Mouse (Mus musculus) bone marrow, adult 2 months (tissue): Measurements from ENCODE around the gene Denr.

Experiments
- CTCF ChIP-seq: fragments of 200-500 bp; IDR thresholded peaks from 2 replicates; pipeline ENCODE4 v1.5.1; 2011; ENCODE audit warnings: low read length, control low read depth; ENCODE audit not compliant: control insufficient read depth, insufficient read depth
- POLR2A ChIP-seq: fragments of 200-500 bp; IDR thresholded peaks from 2 replicates; pipeline ENCODE4 v1.6.1; 2011; ENCODE audit warnings: low read depth, mild to moderate bottlenecking, control low read depth, low read length, borderline replicate concordance; ENCODE audit not compliant: control insufficient read depth

- TF ChIP-seq POLR2A: no peak
- no peak for TF ChIP-seq CTCF
Observed at GRCm38 (mm10) chr5:123907631-123907977, 629 bp downstream of the Denr start.
